Mouse (Mus musculus): ENCODE measurements around the gene Gng7.

Gng7 gene

DNA sequence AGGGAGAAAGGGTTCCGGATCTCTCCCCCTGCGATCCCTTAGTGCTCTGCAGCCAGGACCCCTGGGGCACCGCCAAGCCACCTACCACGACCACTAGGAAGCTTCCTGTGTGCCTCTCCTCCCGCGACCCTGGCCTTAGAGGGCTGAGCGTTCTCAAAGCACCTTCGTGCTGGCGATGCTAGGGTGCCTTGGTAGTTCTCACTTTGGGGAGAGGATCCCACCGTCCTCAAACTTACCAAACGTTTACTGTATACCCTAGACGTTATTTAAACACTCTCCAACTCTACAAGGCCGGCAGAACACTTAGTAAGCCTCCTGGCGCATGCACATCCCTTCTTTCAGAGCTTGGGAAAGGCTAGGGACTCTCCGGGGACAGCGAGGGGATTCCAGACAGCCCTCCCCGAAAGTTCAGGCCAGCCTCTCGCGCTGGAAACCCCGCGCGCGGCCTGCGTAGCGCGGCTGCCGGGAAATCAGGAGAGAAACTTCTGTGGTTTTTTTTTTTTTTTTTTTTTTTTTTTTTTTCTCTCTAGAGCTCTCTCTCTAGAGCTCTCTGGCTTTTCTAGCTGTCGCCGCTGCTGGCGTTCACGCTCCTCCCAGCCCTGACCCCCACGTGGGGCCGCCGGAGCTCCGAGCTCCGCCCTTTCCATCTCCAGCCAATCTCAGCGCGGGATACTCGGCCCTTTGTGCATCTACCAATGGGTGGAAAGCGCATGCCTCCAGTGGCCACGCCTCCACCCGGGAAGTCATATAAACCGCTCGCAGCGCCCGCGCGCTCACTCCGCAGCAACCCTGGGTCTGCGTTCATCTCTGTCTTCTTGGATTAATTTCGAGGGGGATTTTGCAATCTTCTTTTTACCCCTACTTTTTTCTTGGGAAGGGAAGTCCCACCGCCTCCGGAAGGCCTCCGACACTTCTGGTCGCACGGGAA is 85.2 kb downstream of the Gng7 start, which contains the start of gene Gadd45b:
Gadd45b (plus strand) TSS at position 775 of the 928 bp plus-strand sequence.
- peak; percentile 97 for DNase-seq (ENCODE audit: low read depth, low spot score)

DNA sequence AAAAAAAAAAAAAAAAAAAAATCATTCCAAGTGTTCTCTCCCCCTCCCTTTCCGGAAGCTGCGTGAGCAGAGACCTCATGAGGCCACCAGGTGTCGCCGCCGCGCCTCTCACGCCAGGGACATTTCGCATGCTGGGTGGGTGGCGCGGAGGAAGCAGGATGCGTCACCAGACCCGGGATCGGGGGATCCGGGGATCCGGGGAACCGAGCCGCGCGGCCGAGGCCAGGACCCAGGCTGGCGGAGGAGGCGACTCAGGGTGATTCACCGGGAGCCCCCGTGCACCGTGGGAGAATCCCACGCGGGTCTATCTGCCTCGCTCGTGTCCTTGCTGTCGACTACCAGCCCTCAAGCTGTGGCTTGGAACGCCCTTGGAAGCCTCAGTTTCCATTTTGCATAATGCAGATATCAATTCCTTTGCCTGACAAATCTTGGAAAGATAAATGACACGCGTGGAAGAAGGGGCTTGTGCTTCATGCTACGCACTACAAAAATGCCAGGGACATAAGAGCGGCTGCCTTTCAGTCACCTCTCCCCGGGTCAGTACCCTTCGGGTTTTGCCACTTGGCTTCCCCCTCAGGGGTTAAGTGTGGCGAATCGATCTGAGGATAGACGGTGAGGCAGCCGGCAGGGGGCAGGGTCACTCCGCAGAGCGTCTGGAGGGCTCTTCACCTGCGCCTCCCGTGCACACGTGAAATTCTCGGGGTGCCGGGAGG is 86.0 kb downstream of the Gng7 start:
- peak; percentile 86 for DNase-seq (ENCODE audit: low read depth, low spot score)

DNA sequence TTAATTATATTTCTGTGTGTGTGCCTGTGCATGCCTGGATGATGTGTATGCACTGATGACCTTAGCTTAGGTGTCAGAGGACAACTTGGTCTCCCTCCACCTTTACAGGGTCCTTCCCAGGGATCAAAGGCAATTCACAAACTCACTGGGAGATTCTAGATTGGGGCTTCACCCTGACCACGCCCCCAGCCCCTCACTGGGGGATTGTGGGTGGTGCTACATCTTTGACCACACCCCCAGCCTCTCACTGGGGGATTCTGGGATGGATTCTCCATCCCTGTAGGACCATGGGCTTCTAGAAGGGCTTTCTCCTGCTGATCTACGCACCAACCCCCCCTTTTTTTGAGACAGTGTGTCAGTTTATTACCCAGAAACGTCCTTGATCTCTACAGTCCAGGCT is 89.3 kb downstream of the Gng7 start:
- DNase-seq (ENCODE audit: low read depth, low spot score), result no peak

DNA sequence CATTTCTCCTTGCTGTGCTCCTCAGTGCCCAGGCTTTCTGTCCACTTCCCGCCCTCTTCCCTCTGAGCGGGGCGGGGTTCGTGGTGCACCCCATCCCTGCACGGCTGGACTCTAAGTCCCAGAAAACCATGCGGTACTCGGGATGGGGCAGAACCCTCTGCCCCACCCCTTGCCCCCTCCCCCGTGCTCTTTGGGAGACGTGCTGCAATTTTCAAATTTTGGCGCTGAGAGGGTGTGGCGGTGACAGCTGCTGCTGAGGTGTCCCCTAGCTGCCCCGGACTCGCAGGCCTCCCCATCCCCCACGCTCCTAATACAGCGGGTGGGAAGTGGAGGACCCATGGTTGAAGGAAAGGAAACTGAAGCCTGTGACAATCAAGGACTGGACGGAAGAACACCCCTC is 92.8 kb downstream of the Gng7 start:
- DNase-seq (ENCODE audit: low read depth, low spot score), result no peak

DNA sequence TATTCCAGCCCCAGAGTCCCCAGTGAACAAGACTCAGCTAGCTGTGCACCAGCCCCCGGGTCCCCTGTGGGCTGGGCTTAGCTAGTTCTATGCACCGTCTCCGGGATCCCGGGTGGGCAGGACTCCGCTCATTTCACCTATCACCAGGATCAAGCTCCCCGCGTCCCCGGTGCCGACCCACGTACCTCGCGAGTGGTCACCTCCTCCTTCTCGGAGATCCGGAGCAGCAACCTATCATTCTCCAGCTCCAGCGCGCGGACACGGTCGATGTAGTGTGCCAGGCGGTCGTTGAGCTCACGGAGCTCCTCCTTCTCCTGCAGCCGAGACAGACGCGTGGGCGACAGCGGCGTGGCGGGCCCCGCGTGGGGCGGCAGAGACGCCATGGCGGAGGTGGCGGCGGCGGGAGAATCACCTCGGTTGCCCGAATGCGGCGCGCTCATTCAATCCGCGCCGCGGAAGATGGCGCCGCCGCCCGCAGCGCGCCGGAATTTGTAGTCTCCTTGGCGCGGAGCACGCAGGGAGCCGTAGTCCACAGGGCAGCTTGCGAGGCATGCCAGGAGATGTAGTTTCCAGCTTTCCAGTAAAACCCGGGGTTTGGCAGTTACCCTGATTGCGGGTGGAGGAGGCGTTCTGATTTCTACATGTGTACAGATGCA is 96.8 kb downstream of the Gng7 start, which contains the start of gene Lmnb2:
Lmnb2 (minus strand) TSS at position 467 of the 656 bp plus-strand sequence.
- DNase-seq (ENCODE audit: low read depth, low spot score), result peak; percentile 56

DNA sequence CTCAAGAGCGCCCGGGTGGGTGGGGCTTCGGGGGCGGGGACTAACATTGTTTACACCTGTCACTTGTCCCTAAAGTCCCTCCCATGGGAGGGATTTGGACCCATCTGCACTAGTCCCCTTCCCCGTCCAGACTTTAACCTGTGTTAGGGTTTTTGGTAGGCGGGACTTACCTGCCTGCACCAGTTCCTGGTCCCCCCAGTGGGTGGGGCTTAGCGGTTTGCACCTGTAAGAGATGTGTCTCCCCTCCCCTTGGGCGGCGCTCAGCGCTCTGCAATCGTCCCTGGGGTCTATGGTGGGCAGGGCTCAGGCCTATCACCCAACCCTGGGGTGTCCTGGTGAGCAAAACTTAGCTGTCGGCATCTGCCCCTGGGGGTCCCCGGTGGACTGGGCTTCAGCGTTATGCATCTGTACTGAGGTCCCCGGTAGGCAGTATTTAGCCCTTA is 97.4 kb downstream of the Gng7 start:
- DNase-seq (ENCODE audit: low read depth, low spot score), result no peak

DNA sequence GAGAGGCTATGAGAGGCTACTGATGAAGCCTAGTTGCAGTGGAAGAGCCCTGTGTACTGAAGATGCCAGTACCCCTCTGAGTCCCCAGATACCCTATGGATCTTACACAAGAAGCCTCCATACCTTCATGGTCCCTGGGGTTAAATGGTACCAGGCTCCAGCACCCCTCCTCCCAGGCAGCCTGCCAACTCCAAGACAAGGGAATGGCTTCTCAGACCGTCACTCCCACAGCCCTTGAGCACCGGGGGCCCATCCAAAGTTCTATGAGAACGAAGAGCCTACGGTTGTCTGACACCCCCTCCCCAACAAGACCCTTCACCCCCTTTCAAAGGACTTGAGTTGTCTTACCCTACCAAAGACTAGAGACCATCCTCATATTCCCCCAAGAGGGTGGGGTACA is 99.0 kb downstream of the Gng7 start:
- DNase-seq (ENCODE audit: low read depth, low spot score), result no peak

DNA sequence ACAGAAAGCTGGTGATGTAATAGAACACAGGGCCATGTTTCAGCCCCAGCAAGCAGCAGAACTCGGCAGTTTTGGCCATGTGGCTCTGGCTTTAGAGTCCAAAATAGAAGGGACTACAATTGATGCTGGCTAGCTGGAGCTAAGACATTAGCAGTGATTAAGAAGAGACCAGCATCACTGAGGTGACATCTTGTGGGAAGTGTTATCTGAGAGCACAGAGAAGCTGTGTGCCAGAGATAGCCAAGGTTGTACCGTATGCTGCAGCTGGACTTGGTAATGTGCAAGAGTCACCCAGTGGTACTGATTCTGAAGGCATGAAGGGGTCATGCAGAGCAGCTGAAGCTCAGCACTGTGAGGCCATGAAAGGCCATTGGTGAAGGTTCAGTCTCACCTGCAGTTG is 99.5 kb downstream of the Gng7 start:
- no peak for DNase-seq (ENCODE audit: low read depth, low spot score)

DNA sequence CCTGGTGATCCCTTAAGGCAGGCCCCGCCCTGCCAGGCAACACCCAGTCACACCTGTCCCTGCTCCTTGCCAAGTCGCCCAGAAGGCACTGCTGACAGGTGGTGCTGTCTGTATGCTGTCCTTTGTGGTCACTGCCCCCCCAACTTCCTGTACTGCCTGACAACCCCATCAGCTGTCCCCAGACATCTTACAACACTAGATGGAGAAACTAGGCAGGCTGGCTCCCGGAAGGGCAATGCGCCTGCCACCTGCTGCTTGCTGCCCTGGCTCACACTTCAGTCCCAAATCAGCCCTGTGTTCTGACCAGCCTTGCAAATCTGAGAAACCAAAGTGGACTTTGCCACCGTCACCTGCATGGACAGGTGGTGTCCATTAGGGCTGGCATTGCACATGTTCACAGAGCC is 100.5 kb downstream of the Gng7 start:
- no peak for DNase-seq (ENCODE audit: low read depth, low spot score)

DNA sequence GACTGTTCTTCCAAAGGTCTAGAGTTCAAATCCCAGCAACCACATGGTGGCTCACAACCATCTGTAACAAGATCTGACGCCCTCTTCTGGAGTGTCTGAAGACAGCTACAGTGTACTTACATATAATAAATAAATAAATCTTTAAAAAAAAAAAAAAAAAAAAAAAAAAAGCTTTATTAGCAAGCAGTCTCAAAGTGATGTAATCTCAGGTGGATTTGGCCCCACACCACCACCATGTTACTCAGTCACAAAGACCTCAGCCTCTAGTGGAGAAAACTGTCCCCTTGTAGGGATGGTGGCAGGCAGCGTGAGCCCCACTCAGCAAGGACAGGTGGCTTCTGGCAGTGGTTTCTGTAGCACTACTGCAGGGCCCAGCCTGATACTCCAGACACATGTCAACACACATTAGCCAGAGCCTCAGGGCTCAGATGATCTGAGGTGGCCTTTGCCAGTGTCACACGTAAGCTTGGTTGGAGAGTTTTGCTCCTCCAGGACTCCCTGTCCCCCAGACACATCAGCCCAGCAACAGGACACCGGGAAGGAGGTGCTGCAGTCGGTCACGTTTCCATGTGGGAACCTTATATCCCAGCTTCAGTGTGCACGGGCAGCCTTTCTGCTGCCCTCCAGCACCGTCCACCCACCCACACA is 101.3 kb downstream of the Gng7 start:
- no peak for DNase-seq (ENCODE audit: low read depth, low spot score)

DNA sequence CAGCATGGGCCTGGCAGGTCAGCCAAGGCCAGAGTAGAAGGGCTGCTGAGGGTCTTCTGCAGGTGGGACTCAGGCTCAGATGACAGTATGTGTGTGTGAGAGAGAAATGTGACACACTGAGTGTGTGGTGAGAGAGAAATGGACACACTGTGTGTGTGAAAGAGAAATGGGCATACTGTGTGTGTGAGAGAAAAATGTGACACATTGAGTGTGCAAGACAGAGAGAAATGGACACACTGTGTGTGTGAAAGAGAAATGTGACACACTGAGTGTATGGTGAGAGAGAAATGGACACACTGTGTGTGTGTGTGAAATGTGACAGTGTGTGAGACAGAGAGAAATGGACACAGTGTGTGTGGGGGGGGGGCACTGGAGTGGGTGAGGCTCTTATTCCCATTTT is 102.9 kb downstream of the Gng7 start:
- DNase-seq (ENCODE audit: low read depth, low spot score), result no peak

DNA sequence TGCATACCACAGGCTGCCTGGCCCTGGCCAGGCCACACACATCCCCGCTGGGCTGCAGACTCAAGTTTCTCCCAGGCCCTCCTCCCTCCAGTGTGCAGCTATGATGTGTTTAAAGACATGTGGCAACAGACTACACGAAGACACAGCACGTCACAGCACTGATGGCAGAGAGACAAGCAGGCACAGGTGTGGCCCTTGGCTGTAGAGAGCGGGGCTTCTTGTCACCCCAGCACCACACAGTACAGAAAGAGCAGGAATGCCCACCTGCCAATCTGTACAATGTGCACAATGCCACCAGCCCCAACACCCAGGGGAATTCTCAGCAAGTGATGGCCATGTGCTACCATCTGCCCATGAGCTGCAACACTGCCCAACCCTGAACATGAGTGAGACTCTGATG is 103.4 kb downstream of the Gng7 start:
- no peak for DNase-seq (ENCODE audit: low read depth, low spot score)

DNA sequence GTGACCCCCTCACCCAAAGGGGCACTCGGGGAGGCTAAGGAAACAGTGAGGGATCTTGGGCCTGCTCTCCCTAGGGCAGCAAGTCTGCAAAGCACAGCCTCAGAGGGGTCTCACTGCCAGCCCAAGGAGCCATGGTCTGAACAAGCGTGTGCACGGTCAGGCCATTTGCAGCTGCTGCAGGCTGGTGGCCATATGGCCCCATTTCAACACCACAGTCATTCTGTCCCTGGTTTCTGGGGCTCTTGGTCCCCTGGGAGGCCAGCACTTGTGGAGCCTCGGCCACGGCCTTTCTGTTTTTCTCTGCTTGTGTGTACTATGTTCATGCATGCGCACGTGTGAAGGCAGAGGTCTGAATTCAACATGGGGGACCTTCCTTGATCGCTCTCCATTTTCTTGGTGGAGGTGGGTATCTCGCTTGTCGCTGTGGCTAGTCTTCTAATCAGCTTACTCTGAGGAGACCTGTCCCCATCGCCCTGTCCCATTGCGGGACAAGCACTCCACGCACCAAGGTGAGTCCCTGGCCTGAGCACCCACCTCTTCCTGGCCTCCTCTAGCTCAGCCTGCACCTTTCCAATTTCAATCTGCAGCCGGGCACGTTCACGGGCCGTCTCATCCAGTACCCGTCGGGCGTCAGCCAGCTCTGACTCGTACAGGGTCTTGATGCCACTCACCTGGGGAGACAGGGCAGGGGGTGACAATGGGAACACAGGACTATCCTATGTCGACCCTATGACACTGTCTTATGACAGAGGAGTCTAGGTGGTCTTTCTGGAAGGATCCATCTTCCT is 105.2 kb downstream of the Gng7 start:
- no peak for DNase-seq (ENCODE audit: low read depth, low spot score)

DNA sequence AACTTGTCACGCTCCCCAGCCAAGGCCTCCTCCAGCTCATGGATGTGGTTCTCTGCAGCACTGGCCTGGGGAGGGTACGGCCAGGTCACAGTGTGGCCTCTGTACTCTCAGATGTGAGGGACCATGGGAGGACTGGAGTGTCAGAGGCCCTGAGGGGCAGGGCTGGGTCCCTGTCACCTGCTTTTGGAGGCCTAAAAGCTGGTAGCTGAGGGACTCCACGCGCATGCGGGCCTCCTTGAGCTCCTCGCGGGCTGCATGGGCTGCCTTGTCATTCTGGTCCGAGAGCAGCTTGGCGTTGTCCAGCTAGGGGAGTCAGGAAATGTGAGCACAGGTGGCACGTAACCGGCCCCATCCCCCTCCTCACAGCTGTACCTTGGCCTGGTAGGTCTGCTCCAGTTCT is 110.0 kb downstream of the Gng7 start:
- no peak for DNase-seq (ENCODE audit: low read depth, low spot score)

DNA sequence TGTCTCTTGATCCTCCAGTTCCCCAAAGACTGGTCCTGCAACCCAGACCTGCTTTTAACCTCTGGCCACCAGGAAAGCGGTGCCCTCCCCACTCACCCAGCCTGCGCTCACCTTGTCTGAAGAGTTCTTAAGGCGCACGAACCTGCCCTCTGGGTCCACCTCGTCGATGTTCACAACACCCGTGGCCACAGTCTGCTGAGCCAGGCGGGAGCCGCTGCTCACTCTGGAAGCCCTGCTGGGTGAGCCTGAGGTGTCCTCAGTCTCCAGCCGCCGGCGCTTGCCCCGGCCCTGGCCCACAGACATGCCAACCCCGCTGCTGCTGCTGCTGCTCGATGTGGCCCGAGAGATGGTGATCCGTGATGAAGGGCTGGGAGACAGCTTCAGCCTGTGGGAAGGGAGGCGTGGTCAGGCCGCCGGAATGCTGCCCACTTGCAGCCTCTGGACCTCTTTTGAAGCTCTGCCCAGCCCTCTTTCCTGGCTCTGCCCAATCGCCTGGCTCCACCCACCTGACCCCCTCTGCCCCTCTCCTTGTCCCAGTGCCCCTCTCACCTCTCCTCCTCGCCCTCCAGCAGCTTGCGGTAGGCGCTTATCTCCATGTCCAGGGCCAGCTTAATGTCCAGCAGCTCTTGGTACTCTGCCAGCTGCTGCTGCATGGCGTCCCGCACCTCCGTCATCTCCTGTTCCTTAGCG is 110.6 kb downstream of the Gng7 start:
- no peak for DNase-seq (ENCODE audit: low read depth, low spot score)

DNA sequence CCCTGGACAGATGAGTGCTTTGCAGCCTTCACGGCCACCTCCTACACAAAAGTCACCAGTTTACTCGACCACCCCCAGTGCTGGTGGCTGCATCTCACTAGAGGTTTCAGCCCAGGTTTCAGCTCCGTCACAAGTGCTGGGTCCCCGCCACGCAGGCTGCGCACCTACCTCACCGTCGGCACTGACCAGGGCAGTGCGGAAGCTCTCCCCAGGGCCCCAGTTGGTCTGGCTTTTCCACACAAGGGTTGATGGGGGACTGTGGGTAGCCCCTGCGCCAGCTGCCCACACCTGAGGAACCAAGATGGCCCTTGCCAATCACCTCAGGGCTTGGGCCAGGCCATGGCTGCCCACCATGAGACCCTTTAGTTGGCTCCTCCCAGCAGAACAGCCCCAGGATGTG is 111.5 kb downstream of the Gng7 start:
- DNase-seq (ENCODE audit: low read depth, low spot score), result no peak

DNA sequence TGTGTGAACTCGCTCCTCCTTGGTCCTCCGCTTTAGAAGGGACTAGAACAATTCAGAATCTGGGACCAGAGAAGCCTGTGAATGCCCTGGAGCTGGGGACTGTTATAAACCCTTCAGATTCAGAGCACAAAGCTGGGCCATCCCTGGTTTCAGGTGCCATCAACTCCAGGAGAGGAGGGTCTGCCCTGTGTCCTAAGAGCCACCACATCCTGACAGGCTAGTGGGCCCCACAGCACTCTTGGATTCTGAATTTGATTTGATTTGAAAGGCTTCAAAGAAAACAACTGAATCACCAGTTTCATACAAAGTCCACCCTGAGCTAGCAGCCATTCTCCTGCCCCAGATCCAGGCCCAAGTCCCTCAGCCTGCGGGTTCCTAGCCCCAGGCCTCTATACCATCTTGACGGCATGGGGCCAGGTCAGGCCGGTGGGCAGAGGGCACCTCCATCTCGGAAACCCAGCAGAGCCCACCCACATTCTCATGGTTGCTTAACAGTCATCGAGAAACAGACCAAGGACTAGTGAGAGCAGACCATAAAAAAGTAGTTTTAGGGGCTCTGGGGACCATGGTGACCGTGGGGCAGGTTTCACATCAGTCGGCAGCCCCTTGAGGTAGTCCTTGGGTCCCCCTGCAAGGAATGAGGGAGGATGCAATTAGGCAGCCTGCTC is 112.3 kb downstream of the Gng7 start:
- DNase-seq (ENCODE audit: low read depth, low spot score), result no peak

DNA sequence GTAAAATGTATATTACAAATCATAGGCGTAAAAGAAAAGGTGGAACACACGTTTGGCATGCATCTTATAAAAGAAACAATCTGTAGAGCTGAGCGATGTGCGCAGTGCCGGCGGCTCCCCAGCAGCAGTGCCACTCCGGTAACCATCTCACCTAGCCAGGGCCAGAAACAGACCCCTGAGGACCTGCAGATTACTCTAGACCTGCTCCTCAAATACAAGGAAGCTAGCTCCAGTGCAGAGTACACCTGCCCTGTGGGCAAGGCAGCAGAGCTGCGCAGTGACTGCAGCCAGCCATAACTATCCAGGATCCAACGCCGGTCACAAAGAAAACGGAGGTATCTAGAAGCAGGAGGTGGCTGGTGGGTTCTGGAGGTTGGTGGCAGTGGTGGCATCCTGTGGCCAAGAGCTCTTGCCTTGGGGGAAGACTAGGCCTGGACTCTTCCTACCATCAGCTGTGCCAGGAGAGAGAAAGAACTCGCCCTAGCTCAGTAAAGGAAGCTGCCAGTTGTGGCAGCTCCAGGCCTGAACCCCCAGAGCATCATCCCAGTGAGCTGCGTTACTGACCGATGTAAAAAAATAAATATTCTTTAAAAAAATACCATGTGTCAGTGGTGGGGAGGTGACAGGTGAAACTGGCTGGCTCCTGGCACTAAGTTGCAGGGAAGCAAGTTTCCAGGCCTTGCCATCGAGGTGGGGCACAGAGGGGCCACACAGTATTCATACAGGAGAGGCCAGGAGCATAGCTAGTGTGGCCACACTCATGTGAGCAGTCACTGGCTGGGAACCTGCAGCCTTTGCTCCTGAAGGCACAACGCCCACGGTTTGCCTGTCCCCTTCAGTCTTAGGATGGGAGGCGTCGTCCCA is 113.1 kb downstream of the Gng7 start:
- DNase-seq (ENCODE audit: low read depth, low spot score), result no peak
